9 mouse cellular contexts compared by ENCODE assay signal in the genomic region with DNA sequence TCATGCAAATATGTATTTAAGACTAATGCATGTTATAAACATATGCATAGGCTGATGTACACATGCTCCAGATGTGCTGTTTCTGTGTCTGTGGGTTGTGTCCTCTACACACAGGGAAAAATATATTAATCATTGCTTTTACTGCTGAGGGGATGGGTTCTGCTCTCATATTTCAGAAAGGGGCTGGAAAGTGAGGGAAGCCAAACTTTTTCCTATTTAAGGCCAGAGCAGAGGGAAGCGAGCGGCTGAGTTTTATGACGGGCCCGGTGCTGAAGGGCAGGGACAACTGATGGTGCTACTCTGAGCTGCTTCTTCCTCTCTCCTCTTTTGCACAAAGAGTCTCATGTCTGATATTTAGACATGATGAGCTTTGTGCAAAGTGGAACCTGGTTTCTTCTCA. TPM values are rescaled to one million over a fixed set of nuclear protein-coding genes. Genes with fewer than 3 reads are reported as not detected.
DNase-seq lines count a peak whose midpoint lies in the region; ATAC-seq and TF ChIP-seq lines count a peak whose summit lies in the region.
"Had no signal": no experiment of that assay in that cellular context is flagged by ENCODE, and none has a peak within 500 bp of the region (broad histone marks: within the 10 kb centered on the region; RNA-seq: fewer than 3 reads in every experiment).

A gene (plus strand): TSS at position 151 of the 400 bp plus-strand sequence.

- WGBS in hindbrain, embryonic 16.5 days: 82% methylated on average over 4 of the region's 4 CpGs
- WGBS in liver, embryonic 11.5 days: 59% methylated on average over 4 of the region's 4 CpGs
- WGBS in neural tube, embryonic 12.5 days: 48% methylated on average over 4 of the region's 4 CpGs

- intact Hi-C loops in left cerebral cortex, postnatal 10 days (cut with DNase I): loop anchor here (10.0 kb wide), 2 partner anchors 453 to 1087 kb away; no protein-coding TSS in a partner anchor
- intact Hi-C loops in left cerebral cortex, adult 2 months (cut with DNase I): loop anchor here (5.0 kb wide), 1 partner anchor 1079 kb away; no protein-coding TSS in a partner anchor
- intact Hi-C loops in gastrocnemius, postnatal 14 days (cut with DNase I; ENCODE audit: low total_unique reads): loop anchor here (10.0 kb wide), 1 partner anchor 567 kb away; no protein-coding TSS in a partner anchor

- ATAC-seq in hindbrain, embryonic 16.5 days: no peak
- ATAC-seq in liver, embryonic 11.5 days (replicated peaks; ENCODE audit: low FRiP score): no peak
- no peak for ATAC-seq in neural tube, embryonic 12.5 days (ENCODE audit: low FRiP score, low read depth)

- H3K4me3 ChIP-seq in left cerebral cortex, adult 2 months: no peak within 1 kb of the TSS
- peak within 1 kb of the TSS; percentile 18; the same call in 1 of the 2 replicates for H3K4me3 ChIP-seq in hindbrain, embryonic 16.5 days (ENCODE audit: low read length)
- peak within 1 kb of the TSS; percentile 35 for H3K4me3 ChIP-seq in liver, embryonic 11.5 days (ENCODE audit: low read depth, low read length)
- no peak within 1 kb of the TSS for H3K4me3 ChIP-seq in neural tube, embryonic 12.5 days
- H3K4me3 ChIP-seq: erythroblast, embryonic 14.5 days had no signal

- TF ChIP-seq CTCF in left cerebral cortex, adult 2 months (IDR thresholded peaks at IDR 0.05): no peak

- no peaks in the 10 kb centered on the region for H3K27me3 ChIP-seq in hindbrain, embryonic 16.5 days (replicated peaks; ENCODE audit: control insufficient read depth, insufficient read depth, low read length)
- H3K27me3 ChIP-seq in liver, embryonic 11.5 days (replicated peaks; ENCODE audit: control insufficient read depth, insufficient read depth, low read length): no peaks in the 10 kb centered on the region
- no peaks in the 10 kb centered on the region for H3K27me3 ChIP-seq in neural tube, embryonic 12.5 days (replicated peaks)

- no peak within 1 kb of the TSS for H3K4me2 ChIP-seq in hindbrain, embryonic 16.5 days (ENCODE audit: low read length)
- H3K4me2 ChIP-seq in liver, embryonic 11.5 days: no peak within 1 kb of the TSS
- no peak within 1 kb of the TSS for H3K4me2 ChIP-seq in neural tube, embryonic 12.5 days (replicated peaks)

- H3K36me3 ChIP-seq in hindbrain, embryonic 16.5 days (ENCODE audit: control insufficient read depth, insufficient read depth, low read length): no peaks in the 10 kb centered on the region
- no peaks in the 10 kb centered on the region for H3K36me3 ChIP-seq in liver, embryonic 11.5 days (ENCODE audit: control insufficient read depth, insufficient read depth, low read length)
- H3K36me3 ChIP-seq in neural tube, embryonic 12.5 days: no peaks in the 10 kb centered on the region

- H3K4me1 ChIP-seq in hindbrain, embryonic 16.5 days (ENCODE audit: control insufficient read depth, insufficient read depth, low read depth, low read length): no peaks in the 10 kb centered on the region
- H3K4me1 ChIP-seq in liver, embryonic 11.5 days (replicated peaks; ENCODE audit: control insufficient read depth, insufficient read depth, low read length): no peaks in the 10 kb centered on the region; the same call in 1 of the 2 replicates
- H3K4me1 ChIP-seq in neural tube, embryonic 12.5 days: no peaks in the 10 kb centered on the region

- no peaks in the 10 kb centered on the region for H3K9me3 ChIP-seq in hindbrain, embryonic 16.5 days (ENCODE audit: control insufficient read depth, low read length)
- no peaks in the 10 kb centered on the region for H3K9me3 ChIP-seq in liver, embryonic 11.5 days (ENCODE audit: control insufficient read depth, low read length)
- no peaks in the 10 kb centered on the region for H3K9me3 ChIP-seq in neural tube, embryonic 12.5 days

- no peak within 1 kb of the TSS for H3K9ac ChIP-seq in hindbrain, embryonic 16.5 days (ENCODE audit: low read depth, low read length)
- peak within 1 kb of the TSS; percentile 53; the same call in 1 of the 2 replicates for H3K9ac ChIP-seq in liver, embryonic 11.5 days (ENCODE audit: low read depth, low read length)
- H3K9ac ChIP-seq in neural tube, embryonic 12.5 days: no peak within 1 kb of the TSS

- peak in 1 of 2 experiments; percentile 23 for DNase-seq in left cerebral cortex, postnatal 10 days (ENCODE audit: extremely low spot score in 1 of 2, low spot score in 2 of 2)
- no peak for DNase-seq in left cerebral cortex, adult 2 months (ENCODE audit: extremely low spot score in 1 of 2, low spot score in 2 of 2)
- peak; percentile 69 for DNase-seq in gastrocnemius, postnatal 14 days
- peak; percentile 43 for DNase-seq in liver, embryonic 11.5 days (ENCODE audit: low spot score)
- DNase-seq in right cerebral cortex, postnatal 36 days (ENCODE audit: low spot score in 2 of 2): no peak
- DNase-seq in cerebellum, adult 18-20 months: no peak

- no peak within 1 kb of the TSS for H3K27ac ChIP-seq in left cerebral cortex, adult 2 months
- H3K27ac ChIP-seq in hindbrain, embryonic 16.5 days (ENCODE audit: low read depth, low read length): no peak within 1 kb of the TSS
- peak within 1 kb of the TSS; percentile 71; the same call in 1 of the 2 replicates for H3K27ac ChIP-seq in liver, embryonic 11.5 days (ENCODE audit: low read depth, low read length)
- H3K27ac ChIP-seq in neural tube, embryonic 12.5 days: no peak within 1 kb of the TSS

RNA-seq across cellular contexts. Expression of the gene that starts here (rescaled TPM):
- 10 to 100 TPM; 45.1 to 47.2 TPM for total RNA-seq in left cerebral cortex, postnatal 10 days (2021)
- 1 to 10 TPM; 5.9 TPM for total RNA-seq in left cerebral cortex, adult 2 months (2021)
- total RNA-seq in gastrocnemius, postnatal 14 days (2021): 1,000 to 10,000 TPM; 1,615 to 2,328 TPM
- polyA plus RNA-seq in hindbrain, embryonic 16.5 days (2015; fragmentation: Nextera tagmentation; extraction: Ambion mirVana): 183 and 299 TPM in 2 replicates
- polyA plus RNA-seq in liver, embryonic 11.5 days (2014; fragmentation: Nextera tagmentation; extraction: Ambion mirVana): 293 and 303 TPM in 2 replicates
- 472 and 499 TPM in 2 replicates for polyA plus RNA-seq in neural tube, embryonic 12.5 days (2016; fragmentation: Nextera tagmentation; extraction: Ambion mirVana)

Comparison
In these comparisons a context has a peak if more than half of its experiments do, and no peak if none do; other contexts are left out.
1. RNA of the gene that starts here (total RNA-seq): 1,615 to 2,328 TPM in gastrocnemius, postnatal 14 days; 45.1 to 47.2 TPM in left cerebral cortex, postnatal 10 days and 5.9 TPM in left cerebral cortex, adult 2 months; every median in the first group is over 10 times any median in the second.
2. DNase-seq: peak in gastrocnemius, postnatal 14 days (single experiment) and liver, embryonic 11.5 days (single experiment); none in left cerebral cortex, adult 2 months (0 of 2), right cerebral cortex, postnatal 36 days (0 of 2) and cerebellum, adult 18-20 months (0 of 2).
3. H3K4me3 ChIP-seq: peak in hindbrain, embryonic 16.5 days (single experiment) and liver, embryonic 11.5 days (single experiment); none in left cerebral cortex, adult 2 months (single experiment) and neural tube, embryonic 12.5 days (single experiment).